ENCODE assay signal across 22 mouse cellular contexts in the genomic region with DNA sequence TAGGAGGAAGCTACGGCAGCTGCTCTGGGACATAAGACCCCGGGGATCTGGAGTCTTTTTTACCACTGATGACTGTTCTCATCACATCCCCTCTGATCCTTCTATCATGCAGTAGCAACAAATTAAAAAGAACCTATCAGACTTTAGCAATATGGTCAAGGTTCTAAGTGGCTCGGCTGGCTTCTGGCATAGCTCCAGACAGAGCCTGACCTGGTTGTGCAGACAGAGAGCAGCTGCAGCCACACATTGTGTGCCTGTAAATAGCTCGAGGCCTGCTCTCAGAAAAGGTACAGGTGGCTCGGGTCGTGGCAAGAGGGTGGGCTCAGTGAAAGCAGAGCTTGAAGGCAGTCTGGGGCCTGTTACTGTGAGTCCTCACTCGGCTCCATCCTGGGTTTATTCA. TPM values are rescaled to one million over a fixed set of nuclear protein-coding genes. Genes with fewer than 3 reads are reported as not detected.
DNase-seq lines count a peak whose midpoint lies in the region; ATAC-seq lines count a peak whose summit lies in the region.
"Had no signal": no experiment of that assay in that cellular context is flagged by ENCODE, and none has a peak within 500 bp of the region (broad histone marks: within the 10 kb centered on the region; RNA-seq: fewer than 3 reads in every experiment).

No protein-coding gene starts in this region.

- DNase-seq in heart, embryonic 10.5 days (ENCODE audit: low spot score): no peak
- DNase-seq in heart, postnatal 25 days (ENCODE audit: low spot score): no peak
- DNase-seq in kidney, postnatal 14 days: peak; percentile 30
- no peak for DNase-seq in kidney, adult 18-20 months
- DNase-seq in adrenal gland, postnatal 36 days: peak; percentile 50 to 58
- DNase-seq in cerebellum, postnatal 25 days: peak; percentile 26 to 50
- DNase-seq in left cerebral cortex, postnatal 14 days (ENCODE audit: low spot score in 2 of 2): no peak
- DNase-seq: gastrocnemius, adult 2 months; thymus, postnatal 4 days had no signal

- H3K27ac ChIP-seq in heart, embryonic 10.5 days: peak overlapping the region; percentile 42; the same call in 1 of the 2 replicates
- H3K27ac ChIP-seq: gastrocnemius, adult 2 months; kidney, embryonic 15.5 days; midbrain, embryonic 10.5 days; neural tube, embryonic 12.5 days; stomach, postnatal 0 days had no signal

- WGBS in heart, embryonic 10.5 days: 55% methylated on average over 7 of the region's 7 CpGs

- intact Hi-C loops in heart, postnatal 25 days (cut with DNase I): no loop called here
- intact Hi-C loops in left cerebral cortex, postnatal 14 days (cut with DNase I): no loop called here

- no peak for ATAC-seq in monocyte, adult 5-6 weeks (replicated peaks; ENCODE audit: insufficient number of reproducible peaks, low FRiP score, low TSS enrichment, poor library complexity, severe bottlenecking)
- ATAC-seq: activated CD4-positive, CD25-positive, alpha-beta regulatory T cell, adult 4 months; lung, postnatal 0 days had no signal

- H3K36me3 ChIP-seq in heart, embryonic 10.5 days: no peaks in the 10 kb centered on the region
- H3K36me3 ChIP-seq: kidney, embryonic 15.5 days; midbrain, embryonic 10.5 days; neural tube, embryonic 12.5 days had no signal

- H3K4me1 ChIP-seq in heart, embryonic 10.5 days: peaks cover 8% of the 10 kb centered on the region
- H3K4me1 ChIP-seq: midbrain, embryonic 10.5 days had no signal

- no peaks in the 10 kb centered on the region for H3K9me3 ChIP-seq in heart, embryonic 10.5 days
- H3K9me3 ChIP-seq: kidney, embryonic 15.5 days; midbrain, embryonic 10.5 days; neural tube, embryonic 12.5 days had no signal

- H3K4me3 ChIP-seq in heart, embryonic 10.5 days: no peak overlapping the region
- H3K4me3 ChIP-seq: gastrocnemius, adult 2 months; kidney, embryonic 15.5 days; midbrain, embryonic 10.5 days; neural tube, embryonic 12.5 days had no signal

- H3K27me3 ChIP-seq in heart, embryonic 10.5 days (ENCODE audit: insufficient read depth, poor library complexity, severe bottlenecking): no peaks in the 10 kb centered on the region
- H3K27me3 ChIP-seq: kidney, embryonic 15.5 days; neural tube, embryonic 12.5 days had no signal

RNA-seq across cellular contexts. Expression of a gene that starts 48.5 kb away (rescaled TPM):
- 0.13 TPM in 1 of 2 replicates, not detected in the other for polyA plus RNA-seq in heart, embryonic 10.5 days (2016; fragmentation: Nextera tagmentation; extraction: Ambion mirVana)
- not detected for total RNA-seq in heart, postnatal 25 days (2021)
- not detected for total RNA-seq in adrenal gland, postnatal 36 days (2021)
- total RNA-seq in monocyte, adult 5-6 weeks (2017): not detected in 3 replicates
- total RNA-seq in left cerebral cortex, postnatal 14 days (2021): not detected
- total RNA-seq: gastrocnemius, adult 2 months; hematopoietic stem cell, adult 5-6 weeks; layer of hippocampus, postnatal 14 days; liver, adult 2 months; MEL had no signal
- polyA plus RNA-seq: activated CD4-positive, CD25-positive, alpha-beta regulatory T cell, adult 4 months; C2C12; cortical plate, adult 2 months; kidney, embryonic 15.5 days; liver, adult 2 months; lung, postnatal 0 days; midbrain, embryonic 10.5 days; stomach, postnatal 0 days had no signal

Comparison
In these comparisons a context has a peak if more than half of its experiments do, and no peak if none do; other contexts are left out.
1. DNase-seq: peak in kidney, postnatal 14 days (single experiment), adrenal gland, postnatal 36 days (2 of 2) and cerebellum, postnatal 25 days (2 of 2); none in heart, embryonic 10.5 days (single experiment), heart, postnatal 25 days (single experiment), kidney, adult 18-20 months (single experiment) and left cerebral cortex, postnatal 14 days (0 of 2).